Mouse (Mus musculus): ENCODE results near the gene Banf1.

DNA sequence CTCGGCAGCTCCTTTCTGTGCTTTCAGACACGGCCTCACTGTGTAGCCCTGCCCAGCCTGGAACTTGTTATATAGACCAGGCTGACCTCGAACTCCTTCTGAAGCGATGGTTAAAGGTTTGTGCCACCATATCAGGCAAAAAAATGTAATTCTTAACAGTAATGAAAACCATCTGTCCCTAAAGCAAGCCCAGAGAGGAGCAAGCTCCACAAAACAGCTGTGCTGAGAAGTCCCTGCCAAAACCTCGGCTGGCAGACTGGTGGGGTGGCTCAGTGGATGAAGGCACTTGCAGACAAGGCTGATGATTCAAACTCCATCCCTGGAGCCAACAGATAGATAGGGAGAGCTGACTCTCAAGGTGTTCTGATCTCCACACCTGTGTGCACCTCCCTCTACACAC lies 42.1 kb upstream of the Banf1 start:
- TF ChIP-seq GATA1 (IDR thresholded peaks at IDR 0.05; ENCODE audit: borderline replicate concordance, low read length): no peak
- no peak for TF ChIP-seq FLI1 (IDR thresholded peaks at IDR 0.05; ENCODE audit: low read length)
